Mouse (Mus musculus) right cerebral cortex, postnatal 4 days (tissue): Measurements from ENCODE around the gene Gm16430.
"Not testable (repeated sequence)": the region's sequence is repeated elsewhere in the genome, so short reads cannot be mapped to it uniquely, and the experiment has no call there.

Experiments
- DNase-seq: peaks from one replicate; pipeline ENCODE4 v3.0.0-alpha.2; 2022

Gene Gm16430

DNA sequence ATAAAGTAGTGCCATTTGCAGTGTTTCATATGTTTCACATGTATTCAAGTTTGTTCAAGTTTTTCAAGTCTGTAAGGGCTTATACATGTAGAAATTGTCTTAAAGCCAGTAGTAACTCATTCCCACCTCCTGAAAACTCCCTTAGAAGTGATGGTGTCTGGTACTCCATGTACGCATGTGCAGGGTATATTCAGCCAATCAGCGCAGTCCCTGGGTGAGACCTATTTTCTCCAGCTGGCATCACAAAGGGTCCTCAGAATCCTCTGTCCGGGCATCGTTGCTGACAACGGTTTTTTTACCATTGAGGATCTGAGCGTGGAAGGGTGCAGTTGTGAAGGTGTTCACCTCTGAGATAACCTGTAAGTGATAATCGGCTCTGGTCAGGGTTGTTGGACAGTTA lies at the start of gene Gm16430:
Gm16430 (plus strand) TSS at position 301 of the 400 bp plus-strand sequence.
- not testable (repeated sequence) for DNase-seq
